Comparison of ENCODE assay signal across 28 mouse cellular contexts in the genomic region with DNA sequence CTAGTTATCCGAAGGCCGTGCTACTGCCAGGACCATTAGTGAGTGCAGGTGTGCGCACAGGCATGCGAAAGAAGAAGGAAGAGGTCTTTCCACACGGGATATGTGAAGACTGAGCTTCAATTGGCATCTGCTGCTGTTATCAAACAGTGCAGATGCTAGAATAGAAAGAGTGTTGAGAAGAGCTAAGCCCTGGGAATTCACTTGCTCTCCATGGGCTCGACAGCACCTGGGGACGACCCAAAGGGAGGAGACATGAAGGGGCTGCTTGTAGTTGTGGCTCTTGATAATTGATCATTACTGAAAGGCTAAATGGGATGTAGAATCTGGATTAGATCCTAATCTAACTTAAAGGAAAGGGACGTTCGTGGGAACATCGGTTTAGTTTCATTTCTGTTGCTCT.
A peak's percentile ranks its signal among the peaks of the same experiment; 100 is the strongest.
DNase-seq lines count a peak whose midpoint lies in the region; ATAC-seq and TF ChIP-seq lines count a peak whose summit lies in the region.
"Had no signal": no experiment of that assay in that cellular context is flagged by ENCODE, and none has a peak within 500 bp of the region (broad histone marks: within the 10 kb centered on the region; RNA-seq: fewer than 3 reads in every experiment).

No protein-coding gene starts in this region.

- H3K9me3 ChIP-seq in heart, embryonic 11.5 days (replicated peaks; ENCODE audit: control insufficient read depth, low read length): no peaks in the 10 kb centered on the region
- H3K9me3 ChIP-seq in liver, embryonic 13.5 days (replicated peaks): no peaks in the 10 kb centered on the region
- H3K9me3 ChIP-seq in liver, postnatal 0 days (ENCODE audit: low read length): no peaks in the 10 kb centered on the region
- H3K9me3 ChIP-seq in MEL (replicated peaks; ENCODE audit: insufficient read depth, low read length): no peaks in the 10 kb centered on the region
- H3K9me3 ChIP-seq: embryonic facial prominence, embryonic 13.5 days; embryonic facial prominence, embryonic 15.5 days; forebrain, embryonic 10.5 days; forebrain, embryonic 12.5 days; G1E had no signal

- 80% methylated on average over 10 of the region's 10 CpGs for WGBS in heart, embryonic 11.5 days (ENCODE audit: insufficient replicate concordance)
- WGBS in liver, embryonic 13.5 days (ENCODE audit: insufficient replicate concordance): 64% methylated on average over 10 of the region's 10 CpGs
- WGBS in liver, postnatal 0 days (ENCODE audit: insufficient replicate concordance): 71% methylated on average over 10 of the region's 10 CpGs

- no peaks in the 10 kb centered on the region for H3K4me1 ChIP-seq in heart, embryonic 11.5 days (ENCODE audit: control insufficient read depth, insufficient read depth, low read length)
- peaks cover 28% of the 10 kb centered on the region for H3K4me1 ChIP-seq in liver, embryonic 13.5 days (replicated peaks)
- peaks cover 4% of the 10 kb centered on the region for H3K4me1 ChIP-seq in liver, postnatal 0 days (ENCODE audit: insufficient read depth)
- peaks cover 11 to 13% of the 10 kb centered on the region in 2 experiments for H3K4me1 ChIP-seq in MEL (ENCODE audit: control insufficient read depth in 1 of 2, insufficient read depth in 2 of 2, low read length in 2 of 2)
- H3K4me1 ChIP-seq: embryonic facial prominence, embryonic 13.5 days; embryonic facial prominence, embryonic 15.5 days had no signal

- no peaks in the 10 kb centered on the region for H3K79me2 ChIP-seq in MEL (ENCODE audit: control insufficient read depth, insufficient read depth, low read length, poor library complexity)

- H3K4me2 ChIP-seq in heart, embryonic 11.5 days: no peak overlapping the region
- H3K4me2 ChIP-seq in liver, embryonic 13.5 days: no peak overlapping the region
- no peak overlapping the region for H3K4me2 ChIP-seq in liver, postnatal 0 days (ENCODE audit: low read depth, low read length)
- H3K4me2 ChIP-seq: embryonic facial prominence, embryonic 13.5 days; embryonic facial prominence, embryonic 15.5 days; forebrain, embryonic 12.5 days had no signal

- DNase-seq in heart, adult 11 months: peak; percentile 61
- DNase-seq in liver, embryonic 13.5 days: no peak
- DNase-seq in liver, postnatal 0 days: no peak
- DNase-seq in MEL (ENCODE audit: low read depth, low spot score): peak; percentile 10
- DNase-seq in right cerebral cortex, postnatal 14 days: no peak
- DNase-seq in thymus, postnatal 36 days: no peak
- DNase-seq: adrenal gland, adult 2 months; adrenal gland, postnatal 10 days; adrenal gland, postnatal 25 days; B cell, adult 2 months; cerebellum, adult 11 months; cerebellum, adult 18-20 months; cerebellum, adult 8-10 months; cerebellum, adult 9-11 months; cerebellum, postnatal 14 days; cerebellum, postnatal 36 days; embryo, embryonic 11 days had no signal

- no peak for TF ChIP-seq POLR2A in MEL (IDR thresholded peaks at IDR 0.05; ENCODE audit: control insufficient read depth in 1 of 2, insufficient read depth in 1 of 2, low read depth in 1 of 2, low read length in 2 of 2, poor library complexity in 1 of 2)

- no peak overlapping the region for H3K9ac ChIP-seq in heart, embryonic 11.5 days (ENCODE audit: low read depth, low read length)
- H3K9ac ChIP-seq in liver, embryonic 13.5 days: no peak overlapping the region
- no peak overlapping the region for H3K9ac ChIP-seq in liver, postnatal 0 days (replicated peaks)
- H3K9ac ChIP-seq in MEL (ENCODE audit: control insufficient read depth, low read depth, low read length, poor library complexity, severe bottlenecking): no peak overlapping the region
- H3K9ac ChIP-seq: embryonic facial prominence, embryonic 13.5 days; embryonic facial prominence, embryonic 15.5 days; forebrain, embryonic 12.5 days had no signal

- H3K27ac ChIP-seq in heart, embryonic 11.5 days (ENCODE audit: low read depth, low read length): no peak overlapping the region
- H3K27ac ChIP-seq in liver, embryonic 13.5 days: no peak overlapping the region
- H3K27ac ChIP-seq in liver, postnatal 0 days (ENCODE audit: low read depth): no peak overlapping the region
- H3K27ac ChIP-seq in MEL (ENCODE audit: control insufficient read depth, low read depth, low read length): no peak overlapping the region
- H3K27ac ChIP-seq: embryonic facial prominence, embryonic 13.5 days; embryonic facial prominence, embryonic 15.5 days; forebrain, embryonic 10.5 days; forebrain, embryonic 12.5 days had no signal

- TF ChIP-seq RAD21 in MEL (IDR thresholded peaks at IDR 0.05; ENCODE audit: low read depth, low read length): no peak

- no peak overlapping the region for H3K4me3 ChIP-seq in heart, embryonic 11.5 days (ENCODE audit: low read depth, low read length)
- no peak overlapping the region for H3K4me3 ChIP-seq in liver, embryonic 13.5 days (replicated peaks)
- no peak overlapping the region for H3K4me3 ChIP-seq in liver, postnatal 0 days (ENCODE audit: low read depth, low read length)
- H3K4me3 ChIP-seq in MEL (ENCODE audit: control insufficient read depth in 1 of 2, insufficient read depth in 1 of 2, low read depth in 2 of 2, low read length in 2 of 2): no peak overlapping the region
- H3K4me3 ChIP-seq: embryonic facial prominence, embryonic 13.5 days; embryonic facial prominence, embryonic 15.5 days; forebrain, embryonic 10.5 days; forebrain, embryonic 12.5 days had no signal

- TF ChIP-seq EP300 in liver, postnatal 0 days (IDR thresholded peaks at IDR 0.05; ENCODE audit: low read depth): no peak
- TF ChIP-seq EP300 in MEL (IDR thresholded peaks at IDR 0.05; ENCODE audit: low read depth in 1 of 2, low read length in 2 of 2): no peak

- no peak for ATAC-seq in heart, embryonic 11.5 days (replicated peaks; ENCODE audit: insufficient number of reproducible peaks, low FRiP score, low TSS enrichment)
- ATAC-seq in liver, embryonic 13.5 days (ENCODE audit: low read depth): peak; percentile 53
- no peak for ATAC-seq in liver, postnatal 0 days
- peak; percentile 33; the same call in 1 of the 2 replicates for ATAC-seq in erythroid progenitor cell, adult 5-6 weeks (replicated peaks; ENCODE audit: low FRiP score, poor library complexity, severe bottlenecking)
- ATAC-seq: CD4-positive, CD25-positive, alpha-beta regulatory T cell, adult 4 months; forebrain, embryonic 14.5 days; forebrain, embryonic 16.5 days had no signal

- H3K36me3 ChIP-seq in heart, embryonic 11.5 days (ENCODE audit: control insufficient read depth, insufficient read depth, low read length): no peaks in the 10 kb centered on the region
- H3K36me3 ChIP-seq in liver, embryonic 13.5 days: no peaks in the 10 kb centered on the region
- H3K36me3 ChIP-seq in liver, postnatal 0 days (replicated peaks; ENCODE audit: insufficient read depth, low read length): no peaks in the 10 kb centered on the region
- H3K36me3 ChIP-seq in MEL (ENCODE audit: control insufficient read depth in 1 of 2, insufficient read depth in 2 of 2, low read length in 2 of 2): peaks cover 0 to 17% of the 10 kb centered on the region in 2 experiments; a peak in 2 of 4 replicates
- H3K36me3 ChIP-seq: embryonic facial prominence, embryonic 13.5 days; embryonic facial prominence, embryonic 15.5 days; forebrain, embryonic 10.5 days; forebrain, embryonic 12.5 days; G1E had no signal

- H3K27me3 ChIP-seq in heart, embryonic 11.5 days (ENCODE audit: control insufficient read depth, insufficient read depth, low read length): no peaks in the 10 kb centered on the region
- H3K27me3 ChIP-seq in liver, embryonic 13.5 days: no peaks in the 10 kb centered on the region
- no peaks in the 10 kb centered on the region for H3K27me3 ChIP-seq in liver, postnatal 0 days (ENCODE audit: insufficient read depth, low read length)
- no peaks in the 10 kb centered on the region for H3K27me3 ChIP-seq in MEL (ENCODE audit: control insufficient read depth in 1 of 2, insufficient read depth in 2 of 2, low read length in 2 of 2)
- H3K27me3 ChIP-seq: CH12.LX; embryonic facial prominence, embryonic 13.5 days; embryonic facial prominence, embryonic 15.5 days; forebrain, embryonic 12.5 days had no signal

- TF ChIP-seq CTCF in liver, postnatal 0 days (IDR thresholded peaks at IDR 0.05; ENCODE audit: low read depth): no peak
- no peak for TF ChIP-seq CTCF in MEL (IDR thresholded peaks at IDR 0.05 in 2 of 3, conservative IDR thresholded peaks at IDR 0.05 in 1 of 3; ENCODE audit: control insufficient read depth in 1 of 3, insufficient read depth in 1 of 3, low read depth in 2 of 3, low read length in 3 of 3, poor library complexity in 1 of 3, severe bottlenecking in 1 of 3)

TF ChIP-seq in MEL, 35 proteins besides CTCF, POLR2A, EP300 and RAD21:
- TF ChIP-seq NELFE (IDR thresholded peaks at IDR 0.05; ENCODE audit: low read depth, low read length): no peak
- TF ChIP-seq SMC3 (IDR thresholded peaks at IDR 0.05; ENCODE audit: low read depth, low read length): no peak
- no peak for TF ChIP-seq MAZ (IDR thresholded peaks at IDR 0.05; ENCODE audit: low read depth, low read length)
- no peak for TF ChIP-seq POLR2AphosphoS2 (IDR thresholded peaks at IDR 0.05; ENCODE audit: low read length)
- no peak for TF ChIP-seq UBTF (IDR thresholded peaks at IDR 0.05; ENCODE audit: borderline replicate concordance, insufficient read depth, low read depth, low read length)
- no peak for TF ChIP-seq CHD1 (IDR thresholded peaks at IDR 0.05; ENCODE audit: low read depth, low read length)
- TF ChIP-seq MAX (IDR thresholded peaks at IDR 0.05; ENCODE audit: low read length): no peak
- no peak for TF ChIP-seq MAFK (IDR thresholded peaks at IDR 0.05; ENCODE audit: borderline replicate concordance, low read depth, low read length)
- no peak for TF ChIP-seq KAT2A (conservative IDR thresholded peaks at IDR 0.05; ENCODE audit: low read depth, low read length)
- TF ChIP-seq MXI1 (IDR thresholded peaks at IDR 0.05; ENCODE audit: low read depth, low read length): no peak
- no peak for TF ChIP-seq ETS1 (IDR thresholded peaks at IDR 0.05; ENCODE audit: low read depth, low read length)
- no peak for TF ChIP-seq ZKSCAN1 (IDR thresholded peaks at IDR 0.05; ENCODE audit: low read depth, low read length)
- no peak for TF ChIP-seq MYC (IDR thresholded peaks at IDR 0.05; ENCODE audit: low read depth, low read length)
- TF ChIP-seq SIN3A (IDR thresholded peaks at IDR 0.05; ENCODE audit: low read length): no peak

Comparison
In these comparisons a context has a peak if more than half of its experiments do, and no peak if none do; other contexts are left out.
1. ATAC-seq: peak in liver, embryonic 13.5 days (single experiment) and erythroid progenitor cell, adult 5-6 weeks (single experiment); none in heart, embryonic 11.5 days (single experiment) and liver, postnatal 0 days (single experiment).
2. DNase-seq: peak in heart, adult 11 months (single experiment) and MEL (single experiment); none in liver, embryonic 13.5 days (single experiment), liver, postnatal 0 days (single experiment), right cerebral cortex, postnatal 14 days (single experiment) and thymus, postnatal 36 days (0 of 2).